Mouse (Mus musculus) midbrain, embryonic 14.5 days (tissue): Measurements from ENCODE around the gene Sart1. TPM values are rescaled to one million over a fixed set of nuclear protein-coding genes. Genes with fewer than 3 reads are reported as not detected.
A peak's percentile ranks its signal among the peaks of the same experiment; 100 is the strongest.

Source experiments
- ATAC-seq: fragments of 200-750 bp; cut with Nextera tagmentation; 2 replicates; pipeline ENCODE4 v1.8.0; 2017; ENCODE audit warnings: moderate number of reproducible peaks, moderate library complexity; ENCODE audit not compliant: low FRiP score, low TSS enrichment
- DNase-seq: peaks from one replicate; pipeline ENCODE4 v3.0.0-alpha.2; 2015
- H3K27ac ChIP-seq: fragments of 300-500 bp; sonication (generic); replicated peaks from 2 replicates; pipeline ENCODE4 v1.5.1; 2014; ENCODE audit warnings: mild to moderate bottlenecking, low read depth, low read length, moderate library complexity
- H3K27me3 ChIP-seq: fragments of 300-500 bp; sonication (generic); 2 replicates; pipeline ENCODE4 v1.6.1; 2014; ENCODE audit warnings: low read length, control low read depth, mixed read lengths; ENCODE audit not compliant: control insufficient read depth, insufficient read depth
- H3K36me3 ChIP-seq: fragments of 300-500 bp; sonication (generic); 2 replicates; pipeline ENCODE4 v1.6.1; 2014; ENCODE audit warnings: low read length, control low read depth; ENCODE audit not compliant: control insufficient read depth, insufficient read depth
- H3K4me1 ChIP-seq: fragments of 300-500 bp; sonication (generic); 2 replicates; pipeline ENCODE4 v1.6.1; 2014; ENCODE audit warnings: mild to moderate bottlenecking, antibody characterized with exemption, low read length, control low read depth; ENCODE audit not compliant: control insufficient read depth, insufficient read depth
- H3K4me2 ChIP-seq: fragments of 300-500 bp; sonication (generic); 2 replicates; pipeline ENCODE4 v1.6.1; 2014; ENCODE audit warnings: mild to moderate bottlenecking, low read length, moderate library complexity
- H3K4me3 ChIP-seq: fragments of 300-500 bp; sonication (generic); replicated peaks from 2 replicates; pipeline ENCODE4 v1.5.1; 2014; ENCODE audit warnings: low read depth, low read length
- H3K9ac ChIP-seq: fragments of 300-500 bp; sonication (generic); replicated peaks from 2 replicates; pipeline ENCODE4 v1.6.1; 2014; ENCODE audit warnings: mild to moderate bottlenecking, low read length, moderate library complexity
- H3K9me3 ChIP-seq: fragments of 300-500 bp; sonication (generic); 2 replicates; pipeline ENCODE4 v1.6.1; 2016; ENCODE audit warnings: low read length, control low read depth, mixed read lengths; ENCODE audit not compliant: control insufficient read depth
- WGBS: fragments of 180-500 bp; shearing (Covaris S2); extraction: QIAGEN DNeasy Blood & Tissue Kit; methylation state at CpG from one replicate; pipeline ENCODE4 v1.1.7; 2014; 5-methylcytosine and 5-hydroxymethylcytosine counted together
- polyA plus RNA-seq: library from polyadenylated mRNA; unstranded; fragments of >200 nt; fragmentation: Nextera tagmentation; extraction: Ambion mirVana; gene quantifications from 2 replicates; pipeline ENCODE4 v1.2.1, GENCODE M21; 2014

Gene Sart1
- 57.1 and 61.1 TPM in 2 replicates for polyA plus RNA-seq

- DNase-seq = peak; percentile 99
- Histone ChIP-seq H3K4me2 (peak within 1 kb of the TSS; percentile 96), H3K36me3 (peaks cover 21% of the 10 kb centered on the region), H3K4me3 (peak within 1 kb of the TSS; percentile 98), H3K9me3 (no peaks in the 10 kb centered on the region), H3K9ac (peak within 1 kb of the TSS; percentile 84), H3K4me1 (peaks cover 28% of the 10 kb centered on the region), H3K27ac (peak within 1 kb of the TSS; percentile 83), H3K27me3 (no peaks in the 10 kb centered on the region)
- WGBS = 3% methylated on average over 43 of the region's 43 CpGs
- peak; percentile 96 for ATAC-seq
Measured at GRCm38 (mm10) chr19:5388588-5389242, at the start of gene Sart1. Gene Sart1, minus strand, starts transcription at chr19:5388703.

- 70% methylated on average over 7 of the region's 7 CpGs for WGBS
- Histone ChIP-seq H3K4me2 (peak overlapping the region; percentile 47; the same call in 1 of the 2 replicates), H3K9me3 (no peaks in the 10 kb centered on the region), H3K27ac (no peak overlapping the region), H3K4me3 (no peak overlapping the region), H3K9ac (peak overlapping the region; percentile 40; the same call in 1 of the 2 replicates), H3K27me3 (no peaks in the 10 kb centered on the region), H3K4me1 (peaks cover 8% of the 10 kb centered on the region; the same call in 1 of the 2 replicates), H3K36me3 (peaks cover 6% of the 10 kb centered on the region)
- ATAC-seq (no peak), DNase-seq (no peak)
Measured at GRCm38 (mm10) chr19:5433951-5434350, 45.4 kb upstream of the Sart1 start.

GRCm38 (mm10) chr19:5432992-5433852, 44.7 kb upstream of the Sart1 start:
- DNase-seq = peak; percentile 53
- peaks cover 8% of the 10 kb centered on the region; the same call in 1 of the 2 replicates for H3K4me1 ChIP-seq
- no peak for ATAC-seq
- no peak overlapping the region for H3K4me3 ChIP-seq
- no peaks in the 10 kb centered on the region for H3K27me3 ChIP-seq
- peak overlapping the region; percentile 47 for H3K4me2 ChIP-seq
- no peaks in the 10 kb centered on the region for H3K9me3 ChIP-seq
- peaks cover 8% of the 10 kb centered on the region for H3K36me3 ChIP-seq
- no peak overlapping the region for H3K27ac ChIP-seq
- WGBS = 12% methylated on average over 16 of the region's 16 CpGs
- H3K9ac ChIP-seq = peak overlapping the region; percentile 40; the same call in 1 of the 2 replicates

- no peak overlapping the region for H3K27ac ChIP-seq
- no peak for ATAC-seq
- H3K4me1 ChIP-seq = peaks cover 11% of the 10 kb centered on the region; the same call in 1 of the 2 replicates
- no peak for DNase-seq
- H3K27me3 ChIP-seq = no peaks in the 10 kb centered on the region
- H3K4me3 ChIP-seq = no peak overlapping the region
- no peak overlapping the region for H3K9ac ChIP-seq
- WGBS = 80% methylated on average over 4 of the region's 4 CpGs
- H3K36me3 ChIP-seq = peaks cover 12% of the 10 kb centered on the region
- no peak overlapping the region for H3K4me2 ChIP-seq
- no peaks in the 10 kb centered on the region for H3K9me3 ChIP-seq
Measured at GRCm38 (mm10) chr19:5431911-5432464, 43.5 kb upstream of the Sart1 start.

- WGBS = 79% methylated on average over 1 of the region's 1 CpGs
- Histone ChIP-seq H3K27me3 (no peaks in the 10 kb centered on the region), H3K4me2 (no peak overlapping the region), H3K9ac (no peak overlapping the region), H3K4me3 (no peak overlapping the region), H3K36me3 (peaks cover 22% of the 10 kb centered on the region), H3K9me3 (no peaks in the 10 kb centered on the region), H3K27ac (no peak overlapping the region), H3K4me1 (peaks cover 24% of the 10 kb centered on the region)
- DNase-seq (no peak), ATAC-seq (no peak)
Measured at GRCm38 (mm10) chr19:5430408-5430807, 41.9 kb upstream of the Sart1 start.

GRCm38 (mm10) chr19:5429806-5430205, 41.3 kb upstream of the Sart1 start:
- WGBS = 78% methylated on average over 8 of the region's 8 CpGs
- no peak overlapping the region for H3K27ac ChIP-seq
- H3K36me3 ChIP-seq = peaks cover 22% of the 10 kb centered on the region
- no peaks in the 10 kb centered on the region for H3K27me3 ChIP-seq
- DNase-seq (no peak), ATAC-seq (no peak)
- H3K9ac ChIP-seq = no peak overlapping the region
- H3K4me3 ChIP-seq = no peak overlapping the region
- H3K4me2 ChIP-seq = no peak overlapping the region
- H3K9me3 ChIP-seq = no peaks in the 10 kb centered on the region
- H3K4me1 ChIP-seq = peaks cover 24% of the 10 kb centered on the region

- Histone ChIP-seq H3K4me1 (peaks cover 24% of the 10 kb centered on the region), H3K36me3 (peaks cover 22% of the 10 kb centered on the region), H3K9me3 (no peaks in the 10 kb centered on the region), H3K4me3 (no peak overlapping the region), H3K4me2 (no peak overlapping the region), H3K27me3 (no peaks in the 10 kb centered on the region), H3K27ac (no peak overlapping the region), H3K9ac (0 out of 2 replicates have a peak overlapping the region, but pooled peaks have one; percentile 14)
- 84% methylated on average over 4 of the region's 4 CpGs for WGBS
- DNase-seq (no peak), ATAC-seq (no peak)
Measured at GRCm38 (mm10) chr19:5429219-5429618, 40.7 kb upstream of the Sart1 start.

GRCm38 (mm10) chr19:5428083-5428482, 39.6 kb upstream of the Sart1 start:
- peaks cover 26% of the 10 kb centered on the region for H3K4me1 ChIP-seq
- WGBS = 88% methylated on average over 2 of the region's 2 CpGs
- no peak for ATAC-seq

More at GRCm38 (mm10) chr19:5428083-5428482, 39.6 kb upstream of the Sart1 start:
- H3K4me3 ChIP-seq = no peak overlapping the region
- peaks cover 24% of the 10 kb centered on the region for H3K36me3 ChIP-seq
- H3K9ac ChIP-seq = no peak overlapping the region
- no peak overlapping the region for H3K4me2 ChIP-seq
- H3K27me3 ChIP-seq = no peaks in the 10 kb centered on the region
- DNase-seq = peak; percentile 60
- H3K9me3 ChIP-seq = no peaks in the 10 kb centered on the region
- no peak overlapping the region for H3K27ac ChIP-seq
